Mouse (Mus musculus): ENCODE results near the gene Vwc2l. TPM values are rescaled to one million over a fixed set of nuclear protein-coding genes. Genes with fewer than 3 reads are reported as not detected.

Vwc2l gene
- polyA plus RNA-seq (2016; fragmentation: Nextera tagmentation; extraction: Ambion mirVana): not detected in 2 replicates

DNA sequence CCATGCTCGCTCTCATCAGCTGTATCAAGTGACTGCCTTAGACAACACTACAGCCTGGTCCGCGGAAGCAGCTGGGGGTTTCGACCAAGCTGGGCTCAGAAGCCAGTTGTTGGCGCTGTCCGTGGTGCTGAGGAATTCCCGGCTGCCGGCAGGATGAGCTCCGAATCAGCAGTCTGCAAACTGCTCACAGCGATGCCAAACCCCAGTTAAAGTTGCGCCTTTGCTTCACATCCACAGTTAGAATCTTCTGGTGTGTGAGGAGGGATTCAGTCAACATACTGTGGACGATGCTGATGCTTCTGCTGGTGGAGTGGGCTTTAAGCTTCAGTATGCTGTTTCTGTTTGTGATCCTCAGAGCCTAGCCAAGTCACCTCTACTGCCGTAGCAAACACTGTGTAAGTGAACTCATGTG lies at the start of gene Vwc2l:
TSS of gene Vwc2l (plus strand) at position 61 of the 412 bp plus-strand sequence.
- Histone ChIP-seq H3K36me3 (no peaks in the 10 kb centered on the region), H3K9me3 (replicated peaks) (no peaks in the 10 kb centered on the region), H3K27me3 (replicated peaks) (no peaks in the 10 kb centered on the region), H3K9ac (no peak within 1 kb of the TSS), H3K4me1 (replicated peaks) (no peaks in the 10 kb centered on the region), H3K4me3 (no peak within 1 kb of the TSS), H3K27ac (ENCODE audit: poor library complexity, severe bottlenecking) (no peak within 1 kb of the TSS), H3K4me2 (no peak within 1 kb of the TSS)
- ATAC-seq (ENCODE audit: insufficient number of reproducible peaks, low FRiP score): no peak
- 10% methylated on average over 13 of the region's 13 CpGs for WGBS

- Histone ChIP-seq H3K27me3 (replicated peaks) (no peaks in the 10 kb centered on the region), H3K9ac (no peak overlapping the region), H3K36me3 (no peaks in the 10 kb centered on the region), H3K9me3 (replicated peaks) (no peaks in the 10 kb centered on the region), H3K4me2 (no peak overlapping the region), H3K4me1 (replicated peaks) (no peaks in the 10 kb centered on the region), H3K27ac (ENCODE audit: poor library complexity, severe bottlenecking) (no peak overlapping the region), H3K4me3 (no peak overlapping the region)
- ATAC-seq (ENCODE audit: insufficient number of reproducible peaks, low FRiP score): no peak
- WGBS: 89% methylated on average over 2 of the region's 2 CpGs
These were observed 33.0 kb upstream of the Vwc2l start for GRCm38 (mm10) chr1:70692529-70692928.

DNA sequence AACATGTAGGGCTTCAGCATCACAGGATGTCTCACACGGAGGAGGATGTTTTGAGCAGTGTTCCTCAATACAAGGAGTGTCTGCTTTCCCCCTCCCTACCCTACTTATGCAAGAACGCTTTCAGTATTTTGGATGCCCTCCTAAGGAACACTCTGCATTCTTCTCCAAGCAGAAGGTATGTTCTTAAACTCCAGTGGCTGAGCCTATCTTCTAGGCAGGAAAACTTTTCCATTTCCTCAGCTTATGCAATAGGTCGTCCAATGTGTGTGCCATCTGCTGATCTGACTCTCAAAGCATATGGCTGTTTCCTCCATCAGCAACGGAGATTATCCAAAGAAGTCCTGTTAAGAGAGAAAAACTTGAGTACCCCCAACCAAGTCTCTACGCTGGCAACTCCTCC lies 25.2 kb upstream of the Vwc2l start:
- Histone ChIP-seq H3K36me3 (no peaks in the 10 kb centered on the region), H3K27ac (ENCODE audit: poor library complexity, severe bottlenecking) (no peak overlapping the region), H3K9me3 (replicated peaks) (no peaks in the 10 kb centered on the region), H3K4me1 (replicated peaks) (no peaks in the 10 kb centered on the region; the same call in 1 of the 2 replicates), H3K9ac (no peak overlapping the region), H3K4me3 (no peak overlapping the region), H3K27me3 (replicated peaks) (no peaks in the 10 kb centered on the region), H3K4me2 (no peak overlapping the region)
- no peak for ATAC-seq (ENCODE audit: insufficient number of reproducible peaks, low FRiP score)
- WGBS: 77% methylated on average over 5 of the region's 5 CpGs

DNA sequence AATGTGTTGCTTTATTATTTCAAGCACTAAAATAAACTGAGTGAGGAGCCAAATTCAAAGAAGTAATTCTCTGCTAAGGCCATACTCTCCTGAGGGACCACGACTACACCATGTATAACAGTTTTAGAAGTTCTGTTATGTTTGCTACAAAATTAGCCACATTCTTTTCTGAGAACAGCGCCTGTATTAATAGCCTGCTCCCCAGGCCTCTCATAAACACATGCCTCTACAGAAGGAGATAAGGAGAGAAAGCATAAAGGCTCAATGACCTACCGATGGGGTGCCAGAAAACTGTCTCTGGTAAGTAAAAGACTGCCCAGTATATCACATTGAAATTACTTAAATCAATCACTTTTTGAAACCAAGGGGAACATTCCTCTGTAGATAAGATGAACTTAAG lies 21.6 kb upstream of the Vwc2l start:
- WGBS: 37% methylated on average over 3 of the region's 3 CpGs
- Histone ChIP-seq H3K4me1 (replicated peaks) (no peaks in the 10 kb centered on the region; the same call in 1 of the 2 replicates), H3K36me3 (no peaks in the 10 kb centered on the region), H3K9me3 (replicated peaks) (no peaks in the 10 kb centered on the region), H3K4me2 (no peak overlapping the region), H3K4me3 (no peak overlapping the region), H3K9ac (no peak overlapping the region), H3K27me3 (replicated peaks) (no peaks in the 10 kb centered on the region), H3K27ac (ENCODE audit: poor library complexity, severe bottlenecking) (no peak overlapping the region)
- no peak for ATAC-seq (ENCODE audit: insufficient number of reproducible peaks, low FRiP score)

DNA sequence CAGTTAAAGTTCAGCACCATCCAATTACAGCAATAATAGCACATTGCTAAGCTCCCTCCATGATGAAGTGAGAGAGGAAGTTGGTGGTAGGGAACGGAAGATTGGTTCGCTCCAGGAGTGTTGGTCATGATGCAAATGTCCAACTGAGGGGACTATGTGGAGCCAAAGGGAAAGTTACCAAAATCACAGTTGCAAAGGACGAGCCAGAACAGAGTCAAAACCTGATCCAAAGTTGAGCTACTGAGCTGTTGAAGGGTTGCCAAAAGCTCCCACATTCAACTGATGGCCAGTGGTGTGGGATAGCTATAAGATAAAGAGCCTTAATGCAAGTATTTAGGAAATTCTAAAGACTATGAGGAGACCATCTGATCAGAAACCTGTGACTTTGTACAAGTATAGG lies 19.7 kb upstream of the Vwc2l start:
- no peak overlapping the region for H3K4me3 ChIP-seq
- ATAC-seq (ENCODE audit: insufficient number of reproducible peaks, low FRiP score): no peak
- 76% methylated on average over 3 of the region's 3 CpGs for WGBS

GRCm38 (mm10) chr1:70725045-70725444 lies 470 bp upstream of the Vwc2l start:
- no peak for ATAC-seq (ENCODE audit: insufficient number of reproducible peaks, low FRiP score)
- Histone ChIP-seq H3K4me2 (no peak overlapping the region), H3K9ac (no peak overlapping the region)

More for the DNA sequence above, 19.7 kb upstream of the Vwc2l start:
- Histone ChIP-seq H3K36me3 (no peaks in the 10 kb centered on the region), H3K4me1 (replicated peaks) (no peaks in the 10 kb centered on the region; the same call in 1 of the 2 replicates), H3K9me3 (replicated peaks) (no peaks in the 10 kb centered on the region), H3K9ac (no peak overlapping the region), H3K27ac (ENCODE audit: poor library complexity, severe bottlenecking) (no peak overlapping the region), H3K4me2 (no peak overlapping the region), H3K27me3 (replicated peaks) (no peaks in the 10 kb centered on the region)

DNA sequence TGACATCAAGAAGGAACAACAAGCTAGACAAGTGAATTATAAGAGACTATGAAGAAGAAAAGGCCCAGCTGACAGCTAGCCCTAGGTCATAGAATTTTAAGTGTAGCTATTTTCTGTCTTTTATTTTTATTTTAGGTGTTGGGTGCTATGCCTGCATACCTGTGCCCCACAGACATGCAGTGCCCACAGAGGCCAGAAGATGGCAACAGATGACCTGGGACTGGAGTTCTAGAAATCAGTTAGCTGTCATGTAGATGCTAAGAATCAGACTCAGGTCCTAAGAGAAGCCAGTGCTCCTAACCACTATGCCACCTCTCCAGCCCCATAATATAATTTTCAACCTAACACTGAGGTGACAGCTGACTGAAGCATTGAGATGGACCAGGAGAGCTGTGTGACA lies 61.6 kb downstream of the Vwc2l start:
- Histone ChIP-seq H3K27me3 (replicated peaks) (no peaks in the 10 kb centered on the region), H3K4me2 (no peak overlapping the region), H3K27ac (ENCODE audit: poor library complexity, severe bottlenecking) (no peak overlapping the region), H3K4me3 (no peak overlapping the region), H3K9me3 (replicated peaks) (no peaks in the 10 kb centered on the region), H3K36me3 (no peaks in the 10 kb centered on the region), H3K4me1 (replicated peaks) (no peaks in the 10 kb centered on the region), H3K9ac (no peak overlapping the region)
- no peak for ATAC-seq (ENCODE audit: insufficient number of reproducible peaks, low FRiP score)

More at GRCm38 (mm10) chr1:70725045-70725444, 470 bp upstream of the Vwc2l start:
- H3K4me3 ChIP-seq: no peak overlapping the region
- 58% methylated on average over 5 of the region's 5 CpGs for WGBS
- H3K36me3 ChIP-seq: no peaks in the 10 kb centered on the region
- no peaks in the 10 kb centered on the region for H3K27me3 ChIP-seq (replicated peaks)
- no peaks in the 10 kb centered on the region for H3K9me3 ChIP-seq (replicated peaks)
- H3K4me1 ChIP-seq (replicated peaks): no peaks in the 10 kb centered on the region
- H3K27ac ChIP-seq (ENCODE audit: poor library complexity, severe bottlenecking): no peak overlapping the region

GRCm38 (mm10) chr1:70791636-70792035 lies 66.1 kb downstream of the Vwc2l start:
- Histone ChIP-seq H3K27ac (ENCODE audit: poor library complexity, severe bottlenecking) (no peak overlapping the region), H3K36me3 (no peaks in the 10 kb centered on the region), H3K9ac (no peak overlapping the region), H3K9me3 (replicated peaks) (no peaks in the 10 kb centered on the region), H3K4me3 (no peak overlapping the region), H3K4me1 (replicated peaks) (no peaks in the 10 kb centered on the region), H3K4me2 (no peak overlapping the region), H3K27me3 (replicated peaks) (no peaks in the 10 kb centered on the region)
- no peak for ATAC-seq (ENCODE audit: insufficient number of reproducible peaks, low FRiP score)
- WGBS: 89% methylated on average over 5 of the region's 5 CpGs

DNA sequence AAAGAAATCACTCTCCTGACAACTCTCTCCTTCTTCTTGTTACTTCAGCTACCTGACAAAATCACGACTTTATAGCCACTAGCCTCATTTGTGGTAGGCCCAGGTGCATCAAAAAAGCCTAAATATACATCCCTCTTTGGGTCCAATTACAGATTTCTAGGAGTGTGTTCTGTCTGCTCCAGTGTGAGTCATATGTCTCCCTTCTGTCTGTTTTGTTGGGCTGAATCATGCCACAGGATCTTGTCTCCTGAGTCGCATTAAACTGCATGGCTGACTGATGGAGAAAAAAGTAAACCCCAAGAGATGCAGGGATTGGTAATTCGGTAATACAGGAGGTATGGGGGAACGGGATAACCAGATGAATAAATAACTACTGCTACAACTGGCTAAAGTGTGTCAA lies 69.6 kb downstream of the Vwc2l start:
- Histone ChIP-seq H3K4me3 (no peak overlapping the region), H3K27ac (ENCODE audit: poor library complexity, severe bottlenecking) (no peak overlapping the region), H3K4me2 (no peak overlapping the region), H3K4me1 (replicated peaks) (no peaks in the 10 kb centered on the region), H3K27me3 (replicated peaks) (no peaks in the 10 kb centered on the region), H3K9ac (no peak overlapping the region), H3K36me3 (no peaks in the 10 kb centered on the region), H3K9me3 (replicated peaks) (no peaks in the 10 kb centered on the region)
- WGBS: 71% methylated on average over 4 of the region's 4 CpGs
- ATAC-seq (ENCODE audit: insufficient number of reproducible peaks, low FRiP score): no peak

GRCm38 (mm10) chr1:70803401-70803800 lies 77.9 kb downstream of the Vwc2l start:
- H3K9me3 ChIP-seq (replicated peaks): no peaks in the 10 kb centered on the region

DNA sequence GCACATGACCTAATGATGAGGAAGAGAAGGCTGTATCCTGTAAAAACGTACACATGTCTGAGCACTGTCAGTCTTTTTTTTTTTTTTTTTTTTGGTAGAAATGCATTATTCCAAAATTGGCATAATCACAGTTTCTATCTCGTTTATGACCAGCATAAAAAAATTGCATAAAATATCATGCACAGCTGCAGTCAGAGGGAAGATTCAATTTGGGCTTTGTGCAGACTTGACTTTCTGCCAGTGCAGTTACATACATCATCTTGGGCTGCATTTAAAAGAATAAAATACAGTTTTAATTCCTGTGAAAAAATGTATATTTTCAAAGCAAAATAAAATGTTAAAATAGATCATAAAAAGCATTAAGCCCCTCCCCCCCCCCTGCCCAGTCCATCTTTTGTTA lies 97.6 kb downstream of the Vwc2l start:
- Histone ChIP-seq H3K4me2 (no peak overlapping the region), H3K27me3 (replicated peaks) (no peaks in the 10 kb centered on the region), H3K9me3 (replicated peaks) (no peaks in the 10 kb centered on the region), H3K27ac (ENCODE audit: poor library complexity, severe bottlenecking) (no peak overlapping the region), H3K36me3 (no peaks in the 10 kb centered on the region), H3K4me3 (no peak overlapping the region), H3K9ac (no peak overlapping the region), H3K4me1 (replicated peaks) (no peaks in the 10 kb centered on the region)
- ATAC-seq (ENCODE audit: insufficient number of reproducible peaks, low FRiP score): no peak
- 48% methylated on average over 2 of the region's 2 CpGs for WGBS

More at GRCm38 (mm10) chr1:70803401-70803800, 77.9 kb downstream of the Vwc2l start:
- H3K4me1 ChIP-seq (replicated peaks): no peaks in the 10 kb centered on the region
- no peak overlapping the region for H3K9ac ChIP-seq
- ATAC-seq (ENCODE audit: insufficient number of reproducible peaks, low FRiP score): no peak
- H3K36me3 ChIP-seq: no peaks in the 10 kb centered on the region
- H3K27me3 ChIP-seq (replicated peaks): no peaks in the 10 kb centered on the region
- no peak overlapping the region for H3K4me2 ChIP-seq
- H3K27ac ChIP-seq (ENCODE audit: poor library complexity, severe bottlenecking): no peak overlapping the region
- 64% methylated on average over 3 of the region's 3 CpGs for WGBS
- H3K4me3 ChIP-seq: no peak overlapping the region

- Histone ChIP-seq H3K27ac (ENCODE audit: poor library complexity, severe bottlenecking) (no peak overlapping the region), H3K36me3 (no peaks in the 10 kb centered on the region), H3K27me3 (replicated peaks) (no peaks in the 10 kb centered on the region), H3K9me3 (replicated peaks) (no peaks in the 10 kb centered on the region), H3K9ac (no peak overlapping the region), H3K4me1 (replicated peaks) (no peaks in the 10 kb centered on the region), H3K4me3 (no peak overlapping the region), H3K4me2 (no peak overlapping the region)
- WGBS: 72% methylated on average over 3 of the region's 3 CpGs
- ATAC-seq (ENCODE audit: insufficient number of reproducible peaks, low FRiP score): no peak
These were observed 107.7 kb downstream of the Vwc2l start for GRCm38 (mm10) chr1:70833262-70833661.
